Mouse (Mus musculus) adrenal gland, postnatal 25 days (tissue): ENCODE measurements around the gene Uap1l1. TPM values are rescaled to one million over a fixed set of nuclear protein-coding genes. Genes with fewer than 3 reads are reported as not detected.

Experiments
- DNase-seq: peaks from one replicate; pipeline ENCODE4 v3.0.0; 2021; ENCODE audit warnings: mixed read lengths
- total RNA-seq: library from RNA; stranded (reverse); gene quantifications from 2 replicates; pipeline ENCODE4 v1.2.3, GENCODE M21; 2021

Gene Uap1l1
- total RNA-seq, 1 experiment from 2014 or later: 18.8 TPM

DNA sequence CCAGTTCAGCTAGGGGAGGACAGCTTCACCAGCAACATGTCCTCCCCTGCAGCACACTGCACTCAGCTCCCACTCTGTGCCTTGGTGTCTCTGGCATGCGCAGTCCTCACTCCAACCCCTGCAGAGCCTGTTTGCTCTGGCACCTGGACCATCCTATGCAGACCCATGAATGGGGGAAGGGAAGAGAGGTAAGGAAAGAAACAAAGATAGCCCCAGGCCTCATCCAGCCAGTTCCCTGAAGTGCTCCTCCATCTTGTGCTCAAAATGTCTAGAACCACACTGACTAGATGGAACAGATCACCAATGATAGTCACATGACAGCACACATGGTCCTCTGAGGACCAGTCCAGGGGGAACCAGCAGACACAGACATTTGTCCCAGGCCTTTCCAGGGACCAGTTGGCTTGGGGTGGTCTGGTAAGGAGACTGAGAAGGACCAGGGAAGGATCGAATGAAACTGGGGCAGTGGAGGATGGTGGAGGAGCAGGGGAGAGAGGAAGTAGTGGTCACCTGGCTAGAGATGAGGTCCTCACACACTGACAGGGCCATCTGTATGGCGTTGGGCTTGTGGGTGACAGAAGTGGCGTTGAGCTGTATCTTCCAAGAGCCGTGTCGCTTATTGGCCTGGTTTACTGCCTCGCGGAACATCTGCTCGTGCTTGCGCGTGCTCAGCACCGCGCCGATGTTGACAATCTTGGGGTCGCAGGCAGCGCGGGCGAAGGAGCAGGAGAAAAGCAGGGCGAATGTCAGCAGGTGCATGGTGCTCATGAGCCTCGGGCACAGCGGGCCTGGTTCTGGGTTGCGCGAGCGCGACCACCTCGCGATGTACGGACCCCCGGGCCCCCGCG, 47.1 kb downstream of the Uap1l1 start:
- DNase-seq: no peak

GRCm38 (mm10) chr2:25311491-25311891, 54.0 kb downstream of the Uap1l1 start:
- DNase-seq: no peak

- no peak for DNase-seq
These were observed 54.5 kb downstream of the Uap1l1 start for GRCm38 (mm10) chr2:25310969-25311368.

DNA sequence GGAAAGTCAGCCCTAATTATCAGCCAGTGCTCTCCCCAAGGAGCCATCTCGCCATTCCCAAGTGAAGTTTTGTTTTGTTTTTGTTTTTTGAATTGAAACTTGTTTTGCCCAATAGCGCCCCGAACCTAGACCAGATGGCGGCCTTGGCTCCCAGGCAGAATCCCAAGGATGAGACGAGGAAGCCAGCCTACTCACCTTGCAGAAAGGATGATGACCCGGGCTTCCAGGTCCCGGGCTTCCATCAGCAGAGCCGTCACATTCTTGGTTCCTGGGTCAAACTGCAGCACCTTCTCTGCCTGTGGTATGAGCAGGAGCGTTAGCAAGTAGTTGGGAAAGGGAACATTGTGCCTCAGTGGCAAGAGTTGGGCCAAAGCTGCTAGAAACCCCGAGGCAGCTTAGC, 55.3 kb downstream of the Uap1l1 start:
- no peak for DNase-seq

Other genes starting within 250 kb of the Uap1l1 start
- gene Nrarp, start 184.9 kb downstream of the Uap1l1 start, total RNA-seq: 2.2 and 4.0 TPM in 2 replicates
- gene Tor4a, start 168.8 kb downstream of the Uap1l1 start, total RNA-seq: 28.1 and 33.9 TPM in 2 replicates
- gene Nelfb, start 154.2 kb downstream of the Uap1l1 start, total RNA-seq: 61.8 and 66.9 TPM in 2 replicates
- not detected in 2 replicates for gene Stpg3, start 151.0 kb downstream of the Uap1l1 start, total RNA-seq
- 0.46 TPM in 1 of 2 replicates, not detected in the other for gene Fam166a, start 146.9 kb downstream of the Uap1l1 start, total RNA-seq
- 247 and 303 TPM in 2 replicates for gene Tubb4b, start 141.0 kb downstream of the Uap1l1 start, total RNA-seq
- gene Slc34a3, start 131.3 kb downstream of the Uap1l1 start, total RNA-seq: not detected in 2 replicates
- gene Rnf224, start 128.9 kb downstream of the Uap1l1 start, total RNA-seq: not detected in 2 replicates
- 7.4 and 7.9 TPM in 2 replicates for gene Rnf208, start 123.4 kb downstream of the Uap1l1 start, total RNA-seq
- not detected in 2 replicates for gene Cysrt1, start 123.2 kb downstream of the Uap1l1 start, total RNA-seq
- gene AL732309.1, start 118.8 kb downstream of the Uap1l1 start, total RNA-seq: 3.5 and 8.1 TPM in 2 replicates
- 32.3 and 48.8 TPM in 2 replicates for gene Tmem203, start 110.2 kb downstream of the Uap1l1 start, total RNA-seq
- gene Tprn, start 103.1 kb downstream of the Uap1l1 start, total RNA-seq: 10.0 and 10.7 TPM in 2 replicates
- gene Ssna1, start 93.2 kb downstream of the Uap1l1 start, total RNA-seq: 35.1 and 47.7 TPM in 2 replicates
- gene Anapc2, start 93.2 kb downstream of the Uap1l1 start, total RNA-seq: 70.9 and 95.1 TPM in 2 replicates
- not detected in 2 replicates for gene Tmem210, start 77.5 kb downstream of the Uap1l1 start, total RNA-seq
- gene Lrrc26, start 75.8 kb downstream of the Uap1l1 start, total RNA-seq: not detected in 2 replicates
- 9.0 and 12.6 TPM in 2 replicates for gene Grin1, start 46.5 kb downstream of the Uap1l1 start, total RNA-seq
- gene Man1b1, start 33.3 kb downstream of the Uap1l1 start, total RNA-seq: 53.6 and 57.9 TPM in 2 replicates
- gene Dpp7, start 9.3 kb downstream of the Uap1l1 start, total RNA-seq: 24.6 and 31.8 TPM in 2 replicates
- 1.6 and 2.1 TPM in 2 replicates for gene Sapcd2, start 6.6 kb upstream of the Uap1l1 start, total RNA-seq
- 2.4 and 3.7 TPM in 2 replicates for gene Entpd2, start 30.2 kb upstream of the Uap1l1 start, total RNA-seq
- 120 and 134 TPM in 2 replicates for gene Npdc1, start 33.7 kb upstream of the Uap1l1 start, total RNA-seq
- gene Fut7, start 57.6 kb upstream of the Uap1l1 start, total RNA-seq: not detected in 2 replicates
- 24.9 and 40.5 TPM in 2 replicates for gene Abca2, start 63.0 kb upstream of the Uap1l1 start, total RNA-seq
- gene Clic3, start 91.2 kb upstream of the Uap1l1 start, total RNA-seq: not detected in 2 replicates
- 32.6 and 41.0 TPM in 2 replicates for gene Paxx, start 95.4 kb upstream of the Uap1l1 start, total RNA-seq
- 3.6 and 3.8 TPM in 2 replicates for gene Ptgds, start 104.4 kb upstream of the Uap1l1 start, total RNA-seq
- gene Lcn12, start 128.2 kb upstream of the Uap1l1 start, total RNA-seq: not detected in 2 replicates
- gene Fbxw5, start 135.1 kb upstream of the Uap1l1 start, total RNA-seq: 99.9 and 103 TPM in 2 replicates
- 1.7 and 3.3 TPM in 2 replicates for gene C8g, start 136.0 kb upstream of the Uap1l1 start, total RNA-seq
- 29.2 and 30.2 TPM in 2 replicates for gene Traf2, start 181.3 kb upstream of the Uap1l1 start, total RNA-seq
- gene Edf1, start 192.2 kb upstream of the Uap1l1 start, total RNA-seq: 270 and 317 TPM in 2 replicates
- 4.6 and 17.3 TPM in 2 replicates for gene Mamdc4, start 209.2 kb upstream of the Uap1l1 start, total RNA-seq
- gene Phpt1, start 209.5 kb upstream of the Uap1l1 start, total RNA-seq: 42.8 and 60.5 TPM in 2 replicates
- 1.6 and 2.6 TPM in 2 replicates for gene Ajm1, start 216.1 kb upstream of the Uap1l1 start, total RNA-seq
- 108 and 118 TPM in 2 replicates for gene Rabl6, start 242.8 kb upstream of the Uap1l1 start, total RNA-seq